ENCODE assay signal across 12 mouse cellular contexts in the genomic region with DNA sequence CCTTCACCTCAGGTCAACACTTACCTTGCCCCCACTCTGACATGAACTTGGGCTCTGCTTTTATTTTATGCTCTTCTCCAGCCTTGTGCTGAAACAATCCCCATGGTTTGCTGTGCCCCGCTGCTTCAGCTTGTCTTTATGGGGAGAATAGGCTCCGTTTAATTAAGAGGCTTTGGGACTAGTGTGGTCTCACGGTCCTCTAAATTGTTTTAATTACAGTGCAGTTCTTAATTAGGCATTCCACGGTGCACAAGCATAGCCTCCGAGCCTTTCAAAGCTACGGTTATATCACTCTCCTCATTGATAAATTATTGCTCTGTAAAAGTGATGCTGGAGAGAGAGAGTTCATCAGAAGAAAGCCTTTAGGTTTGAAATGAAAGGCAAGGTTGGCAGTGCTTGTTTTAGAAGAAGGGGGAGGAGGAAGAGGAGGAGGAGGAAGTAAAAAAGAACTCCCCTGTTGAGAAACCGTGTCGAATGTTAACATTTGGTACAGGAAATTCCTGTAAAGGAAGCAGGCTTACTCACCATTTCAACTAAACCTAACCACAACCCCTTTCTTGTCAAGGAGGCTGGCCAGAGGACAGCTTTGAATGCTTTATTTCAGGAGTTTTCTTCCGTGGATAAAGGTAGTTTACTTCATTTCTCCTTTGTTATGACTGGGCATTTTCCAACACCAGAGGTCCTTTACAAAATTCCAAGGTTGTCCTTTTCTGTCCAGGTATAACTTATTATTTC. TPM values are rescaled to one million over a fixed set of nuclear protein-coding genes. Genes with fewer than 3 reads are reported as not detected.
A peak's percentile ranks its signal among the peaks of the same experiment; 100 is the strongest.
DNase-seq lines count a peak whose midpoint lies in the region; ATAC-seq and TF ChIP-seq lines count a peak whose summit lies in the region.
"Had no signal": no experiment of that assay in that cellular context is flagged by ENCODE, and none has a peak within 500 bp of the region (broad histone marks: within the 10 kb centered on the region; RNA-seq: fewer than 3 reads in every experiment).

A gene (plus strand): TSS at position 512 of the 735 bp plus-strand sequence.

- no peak for TF ChIP-seq CTCF in liver, postnatal 0 days (IDR thresholded peaks at IDR 0.05; ENCODE audit: low read depth)

- H3K27ac ChIP-seq in liver, postnatal 0 days (ENCODE audit: low read depth), result peak within 1 kb of the TSS; percentile 57
- H3K27ac ChIP-seq in liver, embryonic 12.5 days, result no peak within 1 kb of the TSS
- H3K27ac ChIP-seq in embryonic facial prominence, embryonic 12.5 days, result no peak within 1 kb of the TSS
- H3K27ac ChIP-seq: stomach, postnatal 0 days had no signal

- no peak for ATAC-seq in liver, postnatal 0 days
- no peak for ATAC-seq in liver, embryonic 12.5 days
- no peak for ATAC-seq in embryonic facial prominence, embryonic 12.5 days (ENCODE audit: insufficient number of reproducible peaks, insufficient read depth, low FRiP score, low TSS enrichment)
- peak; percentile 87 for ATAC-seq in megakaryocyte, adult 5-6 weeks (ENCODE audit: poor library complexity, severe bottlenecking)

- no peak for DNase-seq in liver, postnatal 0 days
- DNase-seq in CD4-positive, CD25-positive, alpha-beta regulatory T cell, adult 2 months (ENCODE audit: low read depth, low spot score), result peak; percentile 49
- no peak for DNase-seq in right cerebral cortex, postnatal 25 days
- DNase-seq in ovary, postnatal 10 days (ENCODE audit: low spot score), result no peak
- no peak for DNase-seq in left cerebral cortex, adult 8-10 months (ENCODE audit: low spot score in 2 of 2)
- DNase-seq: cerebellum, adult 18-20 months; heart, postnatal 14 days; lung, embryonic 14.5 days had no signal

- no peaks in the 10 kb centered on the region for H3K36me3 ChIP-seq in liver, postnatal 0 days (replicated peaks; ENCODE audit: insufficient read depth, low read length)
- H3K36me3 ChIP-seq in liver, embryonic 12.5 days, result no peaks in the 10 kb centered on the region
- H3K36me3 ChIP-seq in embryonic facial prominence, embryonic 12.5 days, result no peaks in the 10 kb centered on the region

- H3K4me1 ChIP-seq in liver, postnatal 0 days (ENCODE audit: insufficient read depth), result no peaks in the 10 kb centered on the region
- no peaks in the 10 kb centered on the region for H3K4me1 ChIP-seq in liver, embryonic 12.5 days
- H3K4me1 ChIP-seq in embryonic facial prominence, embryonic 12.5 days, result no peaks in the 10 kb centered on the region

- H3K4me3 ChIP-seq in liver, postnatal 0 days (ENCODE audit: low read depth, low read length), result peak within 1 kb of the TSS; percentile 28
- H3K4me3 ChIP-seq in liver, embryonic 12.5 days, result no peak within 1 kb of the TSS
- no peak within 1 kb of the TSS for H3K4me3 ChIP-seq in embryonic facial prominence, embryonic 12.5 days

- peak within 1 kb of the TSS; percentile 49; the same call in 1 of the 2 replicates for H3K4me2 ChIP-seq in liver, postnatal 0 days (ENCODE audit: low read depth, low read length)
- H3K4me2 ChIP-seq in liver, embryonic 12.5 days, result no peak within 1 kb of the TSS
- 0 out of 2 replicates have a peak within 1 kb of the TSS, but pooled peaks have one; percentile 21 for H3K4me2 ChIP-seq in embryonic facial prominence, embryonic 12.5 days (replicated peaks)
- H3K4me2 ChIP-seq: lung, embryonic 14.5 days had no signal

- peak; percentile 44; the same call in 1 of the 2 replicates for TF ChIP-seq EP300 in liver, postnatal 0 days (IDR thresholded peaks at IDR 0.05; ENCODE audit: low read depth)

- H3K9me3 ChIP-seq in liver, postnatal 0 days (ENCODE audit: low read length), result no peaks in the 10 kb centered on the region
- H3K9me3 ChIP-seq in liver, embryonic 12.5 days (replicated peaks), result no peaks in the 10 kb centered on the region
- no peaks in the 10 kb centered on the region for H3K9me3 ChIP-seq in embryonic facial prominence, embryonic 12.5 days

- WGBS in liver, postnatal 0 days (ENCODE audit: insufficient replicate concordance), result 25% methylated on average over 9 of the region's 9 CpGs
- 22% methylated on average over 9 of the region's 9 CpGs for WGBS in liver, embryonic 12.5 days (ENCODE audit: insufficient replicate concordance)
- WGBS in embryonic facial prominence, embryonic 12.5 days, result 26% methylated on average over 9 of the region's 9 CpGs

- no peaks in the 10 kb centered on the region for H3K27me3 ChIP-seq in liver, postnatal 0 days (ENCODE audit: insufficient read depth, low read length)
- no peaks in the 10 kb centered on the region for H3K27me3 ChIP-seq in liver, embryonic 12.5 days (replicated peaks)
- no peaks in the 10 kb centered on the region for H3K27me3 ChIP-seq in embryonic facial prominence, embryonic 12.5 days

- no peak within 1 kb of the TSS for H3K9ac ChIP-seq in liver, postnatal 0 days (replicated peaks)
- no peak within 1 kb of the TSS for H3K9ac ChIP-seq in liver, embryonic 12.5 days
- no peak within 1 kb of the TSS for H3K9ac ChIP-seq in embryonic facial prominence, embryonic 12.5 days
- H3K9ac ChIP-seq: lung, embryonic 14.5 days had no signal

RNA-seq across cellular contexts. Expression of the gene that starts here (rescaled TPM):
- 1.6 and 1.7 TPM in 2 replicates for polyA plus RNA-seq in liver, postnatal 0 days (2015; fragmentation: Nextera tagmentation; extraction: Ambion mirVana)
- 0.67 and 0.79 TPM in 2 replicates for polyA plus RNA-seq in liver, embryonic 12.5 days (2016; fragmentation: Nextera tagmentation; extraction: Ambion mirVana)
- 0.13 and 0.50 TPM in 2 replicates for polyA plus RNA-seq in embryonic facial prominence, embryonic 12.5 days (2016; fragmentation: Nextera tagmentation; extraction: Ambion mirVana)
- total RNA-seq in megakaryocyte, adult 5-6 weeks (2015), result 28.7 and 34.9 TPM in 2 replicates
- 30.5 and 43.1 TPM in 2 replicates for total RNA-seq in megakaryocyte, adult 5-6 weeks (2017)
- under 1 TPM in 2 of 4 experiments, not detected in 2; 0.09 to 0.14 TPM for total RNA-seq in left cerebral cortex, adult 8-10 months (2022)

Comparison
In these comparisons a context has a peak if more than half of its experiments do, and no peak if none do; other contexts are left out.
1. RNA of the gene that starts here (total RNA-seq): 28.7 to 43.1 TPM in megakaryocyte, adult 5-6 weeks; 0.09 to 0.14 TPM in left cerebral cortex, adult 8-10 months; every median in the first group is over 10 times any median in the second.